Comparison of ENCODE assay signal across 10 mouse cellular contexts in the genomic region with DNA sequence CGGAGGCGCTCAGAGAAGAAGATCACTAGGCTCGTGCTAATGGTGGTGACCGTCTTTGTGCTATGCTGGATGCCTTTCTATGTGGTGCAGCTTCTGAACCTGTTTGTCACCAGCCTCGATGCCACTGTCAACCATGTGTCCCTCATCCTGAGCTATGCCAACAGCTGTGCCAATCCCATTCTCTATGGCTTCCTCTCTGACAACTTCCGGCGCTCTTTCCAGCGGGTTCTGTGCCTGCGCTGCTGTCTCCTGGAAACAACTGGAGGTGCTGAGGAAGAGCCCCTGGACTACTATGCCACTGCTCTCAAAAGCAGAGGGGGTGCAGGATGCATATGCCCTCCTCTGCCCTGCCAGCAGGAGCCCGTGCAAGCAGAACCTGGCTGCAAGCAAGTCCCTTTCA. TPM values are rescaled to one million over a fixed set of nuclear protein-coding genes. Genes with fewer than 3 reads are reported as not detected.
DNase-seq lines count a peak whose midpoint lies in the region; ATAC-seq lines count a peak whose summit lies in the region.
"Had no signal": no experiment of that assay in that cellular context is flagged by ENCODE, and none has a peak within 500 bp of the region (broad histone marks: within the 10 kb centered on the region; RNA-seq: fewer than 3 reads in every experiment).

No protein-coding gene starts in this region.

- H3K4me1 ChIP-seq in heart, embryonic 11.5 days (ENCODE audit: control insufficient read depth, insufficient read depth, low read length) = peaks cover 21% of the 10 kb centered on the region
- no peaks in the 10 kb centered on the region for H3K4me1 ChIP-seq in neural tube, embryonic 12.5 days
- H3K4me1 ChIP-seq in limb, embryonic 12.5 days (replicated peaks) = peaks cover 20% of the 10 kb centered on the region
- peaks cover 20% of the 10 kb centered on the region for H3K4me1 ChIP-seq in stomach, embryonic 15.5 days

- intact Hi-C loops in heart, postnatal 25 days (cut with DNase I) = loop anchor here (5.0 kb wide), 1 partner anchor 49 kb away; no protein-coding TSS in a partner anchor

- no peaks in the 10 kb centered on the region for H3K36me3 ChIP-seq in heart, embryonic 11.5 days (ENCODE audit: control insufficient read depth, insufficient read depth, low read length)
- no peaks in the 10 kb centered on the region for H3K36me3 ChIP-seq in neural tube, embryonic 12.5 days
- no peaks in the 10 kb centered on the region for H3K36me3 ChIP-seq in limb, embryonic 12.5 days
- no peaks in the 10 kb centered on the region for H3K36me3 ChIP-seq in stomach, embryonic 15.5 days

- H3K27ac ChIP-seq in heart, embryonic 11.5 days (ENCODE audit: low read depth, low read length) = no peak overlapping the region
- no peak overlapping the region for H3K27ac ChIP-seq in neural tube, embryonic 12.5 days
- no peak overlapping the region for H3K27ac ChIP-seq in limb, embryonic 12.5 days
- H3K27ac ChIP-seq in stomach, embryonic 15.5 days = no peak overlapping the region

- peaks cover 40% of the 10 kb centered on the region for H3K27me3 ChIP-seq in heart, embryonic 11.5 days (ENCODE audit: control insufficient read depth, insufficient read depth, low read length)
- peaks cover 31% of the 10 kb centered on the region for H3K27me3 ChIP-seq in neural tube, embryonic 12.5 days (replicated peaks)
- peaks cover 48% of the 10 kb centered on the region for H3K27me3 ChIP-seq in limb, embryonic 12.5 days
- peaks cover 21% of the 10 kb centered on the region for H3K27me3 ChIP-seq in stomach, embryonic 15.5 days (replicated peaks)

- H3K4me2 ChIP-seq in heart, embryonic 11.5 days = peak overlapping the region; percentile 87
- H3K4me2 ChIP-seq in neural tube, embryonic 12.5 days (replicated peaks) = peak overlapping the region; percentile 94
- H3K4me2 ChIP-seq in limb, embryonic 12.5 days = peak overlapping the region; percentile 98
- H3K4me2 ChIP-seq in stomach, embryonic 15.5 days = peak overlapping the region; percentile 88

- DNase-seq in heart, postnatal 25 days (ENCODE audit: low spot score) = no peak
- no peak for DNase-seq in neural tube, embryonic 10.5 days (ENCODE audit: extremely low spot score, low spot score)
- no peak for DNase-seq in cerebellum, adult 9-10 months
- no peak for DNase-seq in adrenal gland, postnatal 36 days

- no peaks in the 10 kb centered on the region for H3K9me3 ChIP-seq in heart, embryonic 11.5 days (replicated peaks; ENCODE audit: control insufficient read depth, low read length)
- H3K9me3 ChIP-seq in neural tube, embryonic 12.5 days = no peaks in the 10 kb centered on the region
- H3K9me3 ChIP-seq in limb, embryonic 12.5 days = no peaks in the 10 kb centered on the region
- no peaks in the 10 kb centered on the region for H3K9me3 ChIP-seq in stomach, embryonic 15.5 days

- 53% methylated on average over 10 of the region's 10 CpGs for WGBS in heart, embryonic 11.5 days (ENCODE audit: insufficient replicate concordance)
- 75% methylated on average over 10 of the region's 10 CpGs for WGBS in neural tube, embryonic 12.5 days
- 75% methylated on average over 10 of the region's 10 CpGs for WGBS in limb, embryonic 12.5 days
- 72% methylated on average over 10 of the region's 10 CpGs for WGBS in stomach, embryonic 15.5 days

- H3K9ac ChIP-seq in heart, embryonic 11.5 days (ENCODE audit: low read depth, low read length) = no peak overlapping the region
- no peak overlapping the region for H3K9ac ChIP-seq in neural tube, embryonic 12.5 days
- no peak overlapping the region for H3K9ac ChIP-seq in limb, embryonic 12.5 days (replicated peaks)
- no peak overlapping the region for H3K9ac ChIP-seq in stomach, embryonic 15.5 days

- ATAC-seq in heart, embryonic 11.5 days (replicated peaks; ENCODE audit: insufficient number of reproducible peaks, low FRiP score, low TSS enrichment) = no peak
- no peak; the same call in 1 of the 2 replicates for ATAC-seq in neural tube, embryonic 12.5 days (ENCODE audit: low FRiP score, low read depth)
- no peak for ATAC-seq in limb, embryonic 12.5 days (ENCODE audit: insufficient number of reproducible peaks, insufficient read depth, low FRiP score, low TSS enrichment, low read depth)
- ATAC-seq in stomach, embryonic 15.5 days (ENCODE audit: insufficient read depth, low FRiP score, low read depth) = no peak
- ATAC-seq: CD4-positive, CD25-positive, alpha-beta regulatory T cell, adult 4 months had no signal

- H3K4me3 ChIP-seq in heart, embryonic 11.5 days (ENCODE audit: low read depth, low read length) = no peak overlapping the region
- H3K4me3 ChIP-seq in neural tube, embryonic 12.5 days = no peak overlapping the region
- H3K4me3 ChIP-seq in limb, embryonic 12.5 days (replicated peaks) = peak overlapping the region; percentile 51; the same call in 1 of the 2 replicates
- peak overlapping the region; percentile 47; the same call in 1 of the 2 replicates for H3K4me3 ChIP-seq in stomach, embryonic 15.5 days (replicated peaks)

RNA-seq across cellular contexts. Expression of gene Sstr4, which starts 1.1 kb away (rescaled TPM):
- 1.2 and 1.7 TPM in 2 replicates for polyA plus RNA-seq in heart, embryonic 11.5 days (2014; fragmentation: Nextera tagmentation; extraction: Ambion mirVana)
- 1 to 10 TPM; 1.0 to 1.2 TPM for total RNA-seq in heart, postnatal 25 days (2021)
- 0.64 and 1.0 TPM in 2 replicates for polyA plus RNA-seq in neural tube, embryonic 12.5 days (2016; fragmentation: Nextera tagmentation; extraction: Ambion mirVana)
- 0.99 and 1.4 TPM in 2 replicates for polyA plus RNA-seq in limb, embryonic 12.5 days (2016; fragmentation: Nextera tagmentation; extraction: Ambion mirVana)
- 2.7 and 3.0 TPM in 2 replicates for polyA plus RNA-seq in stomach, embryonic 15.5 days (2015; fragmentation: Nextera tagmentation; extraction: Ambion mirVana)
- total RNA-seq in adrenal gland, postnatal 36 days (2021) = under 1 TPM in 1 of 2 experiments, not detected in 1; 0.36 TPM
- polyA plus RNA-seq: CD4-positive, CD25-positive, alpha-beta regulatory T cell, adult 4 months; testis, adult 2 months had no signal

RNA-seq across cellular contexts. Expression of gene Thbd, which starts 11.8 kb away (rescaled TPM):
- 18.5 and 19.2 TPM in 2 replicates for polyA plus RNA-seq in heart, embryonic 11.5 days (2014; fragmentation: Nextera tagmentation; extraction: Ambion mirVana)
- total RNA-seq in heart, postnatal 25 days (2021) = 10 to 100 TPM; 41.8 to 57.1 TPM
- polyA plus RNA-seq in neural tube, embryonic 12.5 days (2016; fragmentation: Nextera tagmentation; extraction: Ambion mirVana) = 8.0 and 9.0 TPM in 2 replicates
- polyA plus RNA-seq in limb, embryonic 12.5 days (2016; fragmentation: Nextera tagmentation; extraction: Ambion mirVana) = 4.8 and 6.2 TPM in 2 replicates
- 29.0 and 34.7 TPM in 2 replicates for polyA plus RNA-seq in stomach, embryonic 15.5 days (2015; fragmentation: Nextera tagmentation; extraction: Ambion mirVana)
- total RNA-seq in adrenal gland, postnatal 36 days (2021) = 10 to 100 TPM; 20.5 to 34.7 TPM

RNA-seq across cellular contexts. Expression of gene Cd93, which starts 47.2 kb away (rescaled TPM):
- polyA plus RNA-seq in heart, embryonic 11.5 days (2014; fragmentation: Nextera tagmentation; extraction: Ambion mirVana) = 22.9 and 23.1 TPM in 2 replicates
- total RNA-seq in heart, postnatal 25 days (2021) = 10 to 100 TPM; 70.2 to 74.9 TPM
- polyA plus RNA-seq in neural tube, embryonic 12.5 days (2016; fragmentation: Nextera tagmentation; extraction: Ambion mirVana) = 7.3 and 8.0 TPM in 2 replicates
- 5.6 and 6.2 TPM in 2 replicates for polyA plus RNA-seq in limb, embryonic 12.5 days (2016; fragmentation: Nextera tagmentation; extraction: Ambion mirVana)
- polyA plus RNA-seq in stomach, embryonic 15.5 days (2015; fragmentation: Nextera tagmentation; extraction: Ambion mirVana) = 10.5 and 11.2 TPM in 2 replicates
- 10 to 100 TPM; 24.2 to 55.3 TPM for total RNA-seq in adrenal gland, postnatal 36 days (2021)

Comparison
In these comparisons a context has a peak if more than half of its experiments do, and no peak if none do; other contexts are left out.
1. H3K4me3 ChIP-seq: peak in limb, embryonic 12.5 days (single experiment) and stomach, embryonic 15.5 days (single experiment); none in heart, embryonic 11.5 days (single experiment) and neural tube, embryonic 12.5 days (single experiment).
2. Peak in every context shown above with its lines, with median percentiles within 50 percentile points of each other: H3K4me2 ChIP-seq.